Mouse (Mus musculus): ENCODE data around the gene Rgl2. TPM values are rescaled to one million over a fixed set of nuclear protein-coding genes. Genes with fewer than 3 reads are reported as not detected.
A peak's percentile ranks its signal among the peaks of the same experiment; 100 is the strongest.

Rgl2 gene
- polyA plus RNA-seq, 1 experiment from 2014 or later = 61.3 TPM

GRCm38 (mm10) chr17:33965082-33965845 lies 35.9 kb downstream of the Rgl2 start:
- H3K9ac ChIP-seq (replicated peaks) = no peak overlapping the region
- 89% methylated on average over 17 of the region's 17 CpGs for WGBS
- no peaks in the 10 kb centered on the region for H3K27me3 ChIP-seq
- no peak for ATAC-seq (ENCODE audit: insufficient number of reproducible peaks, insufficient read depth, low FRiP score, low TSS enrichment, low read depth)
- H3K4me2 ChIP-seq = no peak overlapping the region
- no peak overlapping the region for H3K4me3 ChIP-seq (replicated peaks)
- peaks cover 63% of the 10 kb centered on the region for H3K36me3 ChIP-seq
- no peaks in the 10 kb centered on the region; the same call in 1 of the 2 replicates for H3K9me3 ChIP-seq
- no peaks in the 10 kb centered on the region for H3K4me1 ChIP-seq (replicated peaks)
- H3K27ac ChIP-seq = no peak overlapping the region

GRCm38 (mm10) chr17:33965846-33966550 lies 36.7 kb downstream of the Rgl2 start:
- no peak; the same call in 1 of the 2 replicates for ATAC-seq (ENCODE audit: insufficient number of reproducible peaks, insufficient read depth, low FRiP score, low TSS enrichment, low read depth)
- Histone ChIP-seq H3K36me3 (peaks cover 56% of the 10 kb centered on the region), H3K27ac (no peak overlapping the region), H3K9ac (replicated peaks) (no peak overlapping the region), H3K4me3 (replicated peaks) (no peak overlapping the region), H3K9me3 (no peaks in the 10 kb centered on the region; the same call in 1 of the 2 replicates), H3K27me3 (no peaks in the 10 kb centered on the region), H3K4me2 (no peak overlapping the region), H3K4me1 (replicated peaks) (no peaks in the 10 kb centered on the region)
- 88% methylated on average over 16 of the region's 16 CpGs for WGBS

- 3% methylated on average over 9 of the region's 9 CpGs for WGBS
- 0 out of 2 replicates have a peak, but pooled peaks cover 3% of the 10 kb centered on the region for H3K4me1 ChIP-seq (replicated peaks)
- ATAC-seq (ENCODE audit: insufficient number of reproducible peaks, insufficient read depth, low FRiP score, low TSS enrichment, low read depth) = peak; percentile 28
- H3K9ac ChIP-seq (replicated peaks) = no peak overlapping the region
- H3K4me3 ChIP-seq (replicated peaks) = no peak overlapping the region
- peaks cover 31% of the 10 kb centered on the region for H3K36me3 ChIP-seq
- no peak overlapping the region for H3K4me2 ChIP-seq
- H3K27me3 ChIP-seq = peaks cover 5% of the 10 kb centered on the region; the same call in 1 of the 2 replicates
- no peak overlapping the region for H3K27ac ChIP-seq
- H3K9me3 ChIP-seq = no peaks in the 10 kb centered on the region; the same call in 1 of the 2 replicates
These were observed 39.1 kb downstream of the Rgl2 start for GRCm38 (mm10) chr17:33968489-33968888.

GRCm38 (mm10) chr17:33968927-33969326 lies 39.6 kb downstream of the Rgl2 start:
- no peak overlapping the region for H3K27ac ChIP-seq
- no peak overlapping the region for H3K9ac ChIP-seq (replicated peaks)
- no peak overlapping the region for H3K4me3 ChIP-seq (replicated peaks)
- peaks cover 5% of the 10 kb centered on the region; the same call in 1 of the 2 replicates for H3K27me3 ChIP-seq
- ATAC-seq (ENCODE audit: insufficient number of reproducible peaks, insufficient read depth, low FRiP score, low TSS enrichment, low read depth) = 0 out of 2 replicates have a peak, but pooled peaks have one; percentile 8
- H3K4me1 ChIP-seq (replicated peaks) = 0 out of 2 replicates have a peak, but pooled peaks cover 3% of the 10 kb centered on the region
- no peak overlapping the region for H3K4me2 ChIP-seq
- H3K9me3 ChIP-seq = no peaks in the 10 kb centered on the region; the same call in 1 of the 2 replicates
- 26% methylated on average over 5 of the region's 5 CpGs for WGBS
- peaks cover 26% of the 10 kb centered on the region for H3K36me3 ChIP-seq

GRCm38 (mm10) chr17:33969394-33969793 lies 40.1 kb downstream of the Rgl2 start:
- no peak overlapping the region for H3K4me3 ChIP-seq (replicated peaks)
- WGBS = 80% methylated on average over 4 of the region's 4 CpGs
- H3K27me3 ChIP-seq = peaks cover 5% of the 10 kb centered on the region
- no peak overlapping the region for H3K4me2 ChIP-seq
- ATAC-seq (ENCODE audit: insufficient number of reproducible peaks, insufficient read depth, low FRiP score, low TSS enrichment, low read depth) = no peak
- no peak overlapping the region for H3K27ac ChIP-seq
- H3K36me3 ChIP-seq = peaks cover 24% of the 10 kb centered on the region
- no peak overlapping the region for H3K9ac ChIP-seq (replicated peaks)
- 0 out of 2 replicates have a peak, but pooled peaks cover 3% of the 10 kb centered on the region for H3K4me1 ChIP-seq (replicated peaks)
- no peaks in the 10 kb centered on the region; the same call in 1 of the 2 replicates for H3K9me3 ChIP-seq

GRCm38 (mm10) chr17:33972691-33973090 lies 43.3 kb downstream of the Rgl2 start:
- Histone ChIP-seq H3K36me3 (no peaks in the 10 kb centered on the region), H3K4me3 (replicated peaks) (no peak overlapping the region), H3K9me3 (no peaks in the 10 kb centered on the region; the same call in 1 of the 2 replicates), H3K9ac (replicated peaks) (no peak overlapping the region), H3K4me2 (no peak overlapping the region), H3K27me3 (peaks cover 35% of the 10 kb centered on the region), H3K4me1 (replicated peaks) (0 out of 2 replicates have a peak, but pooled peaks cover 3% of the 10 kb centered on the region), H3K27ac (no peak overlapping the region)
- no peak for ATAC-seq (ENCODE audit: insufficient number of reproducible peaks, insufficient read depth, low FRiP score, low TSS enrichment, low read depth)
- 20% methylated on average over 1 of the region's 1 CpGs for WGBS

- Histone ChIP-seq H3K36me3 (no peaks in the 10 kb centered on the region), H3K4me1 (replicated peaks) (0 out of 2 replicates have a peak, but pooled peaks cover 6% of the 10 kb centered on the region), H3K9me3 (no peaks in the 10 kb centered on the region; the same call in 1 of the 2 replicates), H3K4me2 (no peak overlapping the region), H3K4me3 (replicated peaks) (no peak overlapping the region), H3K27ac (no peak overlapping the region), H3K27me3 (peaks cover 44% of the 10 kb centered on the region), H3K9ac (replicated peaks) (no peak overlapping the region)
- 56% methylated on average over 3 of the region's 3 CpGs for WGBS
- no peak for ATAC-seq (ENCODE audit: insufficient number of reproducible peaks, insufficient read depth, low FRiP score, low TSS enrichment, low read depth)
These were observed 44.2 kb downstream of the Rgl2 start for GRCm38 (mm10) chr17:33973572-33973971.

- Histone ChIP-seq H3K27me3 (peaks cover 64% of the 10 kb centered on the region), H3K4me1 (replicated peaks) (peaks cover 17% of the 10 kb centered on the region), H3K9ac (replicated peaks) (peak overlapping the region; percentile 50), H3K4me2 (peak overlapping the region; percentile 62), H3K27ac (no peak overlapping the region), H3K4me3 (replicated peaks) (peak overlapping the region; percentile 39), H3K36me3 (no peaks in the 10 kb centered on the region), H3K9me3 (no peaks in the 10 kb centered on the region)
- 2% methylated on average over 57 of the region's 57 CpGs for WGBS
- ATAC-seq (ENCODE audit: insufficient number of reproducible peaks, insufficient read depth, low FRiP score, low TSS enrichment, low read depth) = no peak
These were observed 48.7 kb downstream of the Rgl2 start for GRCm38 (mm10) chr17:33977861-33978557.

- peaks cover 62% of the 10 kb centered on the region for H3K27me3 ChIP-seq
- no peaks in the 10 kb centered on the region for H3K9me3 ChIP-seq
- no peak for ATAC-seq (ENCODE audit: insufficient number of reproducible peaks, insufficient read depth, low FRiP score, low TSS enrichment, low read depth)
- H3K9ac ChIP-seq (replicated peaks) = peak overlapping the region; percentile 50; the same call in 1 of the 2 replicates
- WGBS = under 1% methylated on average over 16 of the region's 17 CpGs
- peak overlapping the region; percentile 39 for H3K4me3 ChIP-seq (replicated peaks)
- peaks cover 17% of the 10 kb centered on the region for H3K4me1 ChIP-seq (replicated peaks)
- H3K36me3 ChIP-seq = no peaks in the 10 kb centered on the region
- H3K27ac ChIP-seq = no peak overlapping the region
- peak overlapping the region; percentile 62 for H3K4me2 ChIP-seq
These were observed 49.3 kb downstream of the Rgl2 start for GRCm38 (mm10) chr17:33978631-33979031.

GRCm38 (mm10) chr17:33979512-33980050 lies 50.2 kb downstream of the Rgl2 start:
- no peaks in the 10 kb centered on the region for H3K9me3 ChIP-seq
- H3K4me3 ChIP-seq (replicated peaks) = no peak overlapping the region
- no peak overlapping the region for H3K27ac ChIP-seq
- peaks cover 61% of the 10 kb centered on the region for H3K27me3 ChIP-seq
- peaks cover 17% of the 10 kb centered on the region for H3K4me1 ChIP-seq (replicated peaks)
- no peaks in the 10 kb centered on the region for H3K36me3 ChIP-seq
- no peak overlapping the region for H3K9ac ChIP-seq (replicated peaks)
- no peak overlapping the region for H3K4me2 ChIP-seq
- ATAC-seq (ENCODE audit: insufficient number of reproducible peaks, insufficient read depth, low FRiP score, low TSS enrichment, low read depth) = no peak
- WGBS = 74% methylated on average over 6 of the region's 6 CpGs

Measured in limb, embryonic 12.5 days (tissue).